Mouse (Mus musculus) small intestine, adult 2 months (tissue): Measurements from ENCODE around the gene Rab3ip. TPM values are rescaled to one million over a fixed set of nuclear protein-coding genes. Genes with fewer than 3 reads are reported as not detected.

Experiments used
- H3K27ac ChIP-seq: fragments of 200-500 bp; 2 replicates; pipeline ENCODE4 v1.5.1; 2012; ENCODE audit warnings: low read depth, low read length, control low read depth, inconsistent platforms; ENCODE audit not compliant: insufficient read depth
- H3K27me3 ChIP-seq: fragments of 200-500 bp; 2 replicates; pipeline ENCODE4 v1.6.1; 2012; ENCODE audit warnings: mild to moderate bottlenecking, moderate library complexity, low read length, inconsistent platforms; ENCODE audit not compliant: control insufficient read depth, insufficient read depth
- H3K36me3 ChIP-seq: fragments of 200-500 bp; 2 replicates; pipeline ENCODE4 v1.6.1; 2012; ENCODE audit warnings: mild to moderate bottlenecking, low read length, control low read depth, inconsistent platforms; ENCODE audit not compliant: control insufficient read depth, insufficient read depth
- H3K4me1 ChIP-seq: fragments of 200-500 bp; 2 replicates; pipeline ENCODE4 v1.6.1; 2012; ENCODE audit warnings: low read length, inconsistent platforms, mixed read lengths; ENCODE audit not compliant: control insufficient read depth, insufficient read depth, insufficient read length
- H3K4me3 ChIP-seq: fragments of 200-500 bp; 2 replicates; pipeline ENCODE4 v1.5.1; 2012; ENCODE audit warnings: low read depth, mild to moderate bottlenecking, control low read depth, inconsistent platforms, low read length, moderate library complexity
- CTCF ChIP-seq: fragments of 200-500 bp; IDR thresholded peaks from 2 replicates; pipeline ENCODE4 v1.5.1; 2012; ENCODE audit warnings: low read depth, mild to moderate bottlenecking, control low read depth, inconsistent platforms, low read length, moderate library complexity, mixed read lengths; ENCODE audit not compliant: insufficient replicate concordance, insufficient read length; ENCODE audit errors: extremely low read depth
- POLR2A ChIP-seq: fragments of 200-500 bp; IDR thresholded peaks from 2 replicates; pipeline ENCODE4 v1.6.1; 2012; ENCODE audit warnings: low read depth, mild to moderate bottlenecking, control low read depth, inconsistent platforms, low read length, moderate library complexity
- WGBS: fragments of 180-500 bp; shearing (Covaris S2); methylation state at CpG from one replicate; pipeline ENCODE4 v1.1.7; 2018; 5-methylcytosine and 5-hydroxymethylcytosine counted together
- polyA plus RNA-seq: library from polyadenylated mRNA; depleted of rRNA; stranded (reverse); fragments of >200 nt; gene quantifications from 2 replicates; pipeline ENCODE4 v1.2.3, GENCODE M21; 2012

Gene Rab3ip
- polyA plus RNA-seq, 1 experiment: 169 TPM

- Histone ChIP-seq H3K27me3 (no peaks in the 10 kb centered on the region), H3K4me1 (no peaks in the 10 kb centered on the region), H3K36me3 (peaks cover 56% of the 10 kb centered on the region), H3K27ac (no peak overlapping the region), H3K4me3 (no peak overlapping the region)
- 79% methylated on average over 8 of the region's 8 CpGs for WGBS
- TF ChIP-seq POLR2A: no peak
- TF ChIP-seq CTCF: no peak
Observed at GRCm38 (mm10) chr10:116920641-116921040, 29.9 kb downstream of the Rab3ip start.

- H3K27ac ChIP-seq: no peak overlapping the region
- 87% methylated on average over 25 of the region's 25 CpGs for WGBS
- no peaks in the 10 kb centered on the region for H3K4me1 ChIP-seq
- H3K36me3 ChIP-seq: peaks cover 57% of the 10 kb centered on the region
- no peak for TF ChIP-seq POLR2A
- TF ChIP-seq CTCF: no peak
- no peak overlapping the region for H3K4me3 ChIP-seq
- H3K27me3 ChIP-seq: no peaks in the 10 kb centered on the region
Observed at GRCm38 (mm10) chr10:116919368-116920317, 30.9 kb downstream of the Rab3ip start.

- H3K27ac ChIP-seq: no peak overlapping the region
- no peak for TF ChIP-seq POLR2A
- no peak for TF ChIP-seq CTCF
- WGBS: 80% methylated on average over 8 of the region's 8 CpGs
- no peaks in the 10 kb centered on the region for H3K27me3 ChIP-seq
- no peak overlapping the region for H3K4me3 ChIP-seq
- H3K36me3 ChIP-seq: peaks cover 59% of the 10 kb centered on the region
- H3K4me1 ChIP-seq: no peaks in the 10 kb centered on the region
Observed at GRCm38 (mm10) chr10:116916581-116916980, 34.0 kb downstream of the Rab3ip start.

DNA sequence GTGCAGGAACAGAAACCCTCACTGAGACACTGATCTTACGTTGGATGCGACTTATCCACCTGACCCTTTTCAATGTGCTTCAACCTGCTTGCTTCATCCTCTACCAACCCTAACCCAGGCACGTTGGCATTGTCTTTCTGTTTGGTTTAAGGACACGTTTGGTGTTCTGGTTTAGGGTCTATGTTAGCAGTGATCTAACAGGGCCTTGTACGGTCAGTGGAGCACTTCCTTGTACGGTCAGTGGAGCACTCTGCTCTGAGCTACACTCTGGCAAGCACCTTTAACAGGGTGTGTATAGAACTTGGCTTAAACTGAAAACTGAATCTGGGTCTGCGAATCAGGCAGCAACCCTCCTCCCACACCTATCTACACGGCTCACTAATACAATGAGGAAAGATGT, 35.3 kb downstream of the Rab3ip start:
- Histone ChIP-seq H3K36me3 (peaks cover 64% of the 10 kb centered on the region), H3K4me1 (no peaks in the 10 kb centered on the region), H3K4me3 (no peak overlapping the region), H3K27me3 (no peaks in the 10 kb centered on the region), H3K27ac (no peak overlapping the region)
- 91% methylated on average over 8 of the region's 8 CpGs for WGBS
- no peak for TF ChIP-seq CTCF

DNA sequence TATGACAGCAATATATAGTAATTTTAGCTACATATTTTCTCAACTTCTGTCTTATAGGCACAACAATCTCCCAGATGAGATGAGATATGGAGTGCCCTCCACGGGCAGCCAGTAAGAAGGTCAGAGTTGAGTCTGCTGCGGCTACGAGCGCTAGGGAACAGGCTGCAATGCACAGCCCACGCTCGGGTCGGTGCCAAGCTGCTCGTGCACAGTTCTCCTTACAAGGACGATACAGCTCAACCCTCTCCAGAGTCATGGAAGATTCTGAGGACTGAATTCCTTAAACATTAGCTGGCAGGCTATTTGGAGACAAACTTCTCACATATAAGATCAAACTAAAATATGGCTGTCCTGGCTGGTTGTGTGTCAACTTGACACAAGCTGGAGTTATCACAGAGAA, 36.0 kb downstream of the Rab3ip start:
- Histone ChIP-seq H3K27me3 (no peaks in the 10 kb centered on the region), H3K36me3 (peaks cover 68% of the 10 kb centered on the region), H3K4me1 (no peaks in the 10 kb centered on the region), H3K4me3 (no peak overlapping the region), H3K27ac (peak overlapping the region; percentile 27; the same call in 1 of the 2 replicates)
- TF ChIP-seq CTCF: no peak
- TF ChIP-seq POLR2A: no peak
- WGBS: 79% methylated on average over 9 of the region's 9 CpGs

DNA sequence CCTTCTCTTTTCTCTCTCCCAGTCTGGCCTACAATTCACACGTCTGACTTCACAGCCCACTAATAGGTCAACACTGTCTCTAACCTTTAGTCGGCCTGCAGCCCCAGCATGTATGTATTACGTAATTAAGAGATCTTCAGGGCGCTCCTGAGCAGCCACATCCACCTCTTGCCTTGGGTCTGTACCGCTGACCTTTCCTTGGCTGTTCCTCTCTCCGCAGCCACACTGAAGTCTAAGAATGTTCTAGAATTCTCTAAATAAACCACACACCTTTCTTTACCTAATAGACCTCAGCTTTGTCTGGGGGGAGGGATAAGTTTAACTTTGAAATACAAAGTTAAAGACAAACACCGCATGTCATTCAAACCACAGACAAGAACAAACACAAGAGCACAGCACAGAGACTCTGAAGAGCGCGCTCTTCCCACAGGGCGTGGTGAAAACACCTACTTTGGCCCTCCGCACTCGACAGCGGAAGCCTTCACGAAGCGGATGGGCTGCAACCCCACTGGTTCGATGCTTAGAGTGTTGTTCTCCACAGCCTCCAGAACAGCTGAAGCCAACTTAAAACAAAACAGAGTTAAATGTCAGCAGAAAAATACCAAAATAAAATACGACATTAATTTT, 36.8 kb downstream of the Rab3ip start:
- WGBS: 85% methylated on average over 17 of the region's 17 CpGs
- Histone ChIP-seq H3K4me3 (no peak overlapping the region), H3K4me1 (no peaks in the 10 kb centered on the region), H3K27me3 (no peaks in the 10 kb centered on the region), H3K36me3 (peaks cover 72% of the 10 kb centered on the region), H3K27ac (no peak overlapping the region)
- TF ChIP-seq CTCF (no peak), POLR2A (no peak)

GRCm38 (mm10) chr10:116912850-116913249, 37.7 kb downstream of the Rab3ip start:
- Histone ChIP-seq H3K27ac (no peak overlapping the region), H3K36me3 (peaks cover 67% of the 10 kb centered on the region), H3K4me1 (no peaks in the 10 kb centered on the region), H3K4me3 (no peak overlapping the region), H3K27me3 (no peaks in the 10 kb centered on the region)
- WGBS: 91% methylated on average over 9 of the region's 9 CpGs
- TF ChIP-seq CTCF: no peak
- TF ChIP-seq POLR2A: no peak
